Mouse (Mus musculus) heart, adult 2 months (tissue): ENCODE measurements around the gene Atg5.

Experiments used
- CTCF ChIP-seq: fragments of 200-600 bp; IDR thresholded peaks from 2 replicates; pipeline ENCODE4 v1.8.1; 2022; ENCODE audit warnings: antibody characterized with exemption, mild to moderate bottlenecking, moderate library complexity
- EP300 ChIP-seq: fragments of 200-500 bp; IDR thresholded peaks from 2 replicates; pipeline ENCODE4 v1.6.1; 2011; ENCODE audit warnings: low read depth, low read length, control low read depth; ENCODE audit not compliant: insufficient read depth
- POLR2A ChIP-seq: fragments of 200-500 bp; IDR thresholded peaks from 2 replicates; pipeline ENCODE4 v1.6.1; 2011; ENCODE audit warnings: mild to moderate bottlenecking, low read depth, low read length, control low read depth; ENCODE audit not compliant: insufficient read depth

DNA sequence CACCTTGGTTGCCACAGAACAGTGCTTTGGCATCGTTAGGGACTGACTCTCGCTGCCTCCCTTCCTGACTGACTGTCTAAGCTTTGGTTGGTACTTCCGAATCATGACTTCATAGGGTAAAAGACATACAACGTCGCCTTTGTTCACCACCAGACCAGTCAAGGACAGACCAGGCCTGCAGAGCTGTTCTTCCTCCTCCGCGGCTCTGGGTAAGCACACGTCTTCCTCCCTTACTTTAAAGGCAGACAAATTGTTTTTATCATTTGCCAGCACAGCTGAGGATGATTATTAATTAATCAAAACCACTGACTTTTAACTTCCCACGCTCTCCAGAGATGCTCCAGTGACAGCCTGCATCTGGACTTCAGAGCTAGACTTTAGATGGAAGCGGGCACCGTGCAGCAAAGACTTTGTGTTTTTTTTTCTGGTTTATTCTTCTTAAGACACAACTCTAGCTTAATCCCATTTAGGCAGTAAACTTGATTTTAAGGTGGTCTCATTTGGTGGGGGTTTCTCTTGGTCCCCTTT is 120.6 kb downstream of the Atg5 start:
- TF ChIP-seq CTCF (no peak), POLR2A (no peak), EP300 (no peak)
